Mouse (Mus musculus): Measurements from ENCODE around the gene 4930432M17Rik.

Gene 4930432M17Rik

DNA sequence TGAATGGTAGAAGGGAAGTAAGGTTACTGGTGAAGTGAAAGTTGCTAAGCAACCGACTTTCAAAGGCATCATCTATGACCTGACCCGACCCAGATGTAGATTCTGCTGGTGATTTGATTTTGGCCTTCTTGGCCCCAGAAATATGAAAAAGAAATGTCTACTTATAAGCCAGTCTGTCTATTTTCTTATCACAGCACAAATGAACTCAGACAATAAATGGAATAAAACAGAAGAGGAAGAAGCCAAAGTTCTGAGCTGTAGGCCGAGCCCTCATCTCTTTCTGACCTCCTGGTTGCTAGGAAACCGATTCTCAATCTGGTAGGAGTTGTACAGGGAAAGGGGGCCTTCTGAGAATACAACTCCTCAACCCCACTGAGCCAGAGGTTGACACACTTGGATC lies at the start of gene 4930432M17Rik:
Gene 4930432M17Rik (plus strand): TSS at position 301 of the 400 bp plus-strand sequence.
- no peak for DNase-seq (ENCODE audit: low read depth, low spot score)

DNA sequence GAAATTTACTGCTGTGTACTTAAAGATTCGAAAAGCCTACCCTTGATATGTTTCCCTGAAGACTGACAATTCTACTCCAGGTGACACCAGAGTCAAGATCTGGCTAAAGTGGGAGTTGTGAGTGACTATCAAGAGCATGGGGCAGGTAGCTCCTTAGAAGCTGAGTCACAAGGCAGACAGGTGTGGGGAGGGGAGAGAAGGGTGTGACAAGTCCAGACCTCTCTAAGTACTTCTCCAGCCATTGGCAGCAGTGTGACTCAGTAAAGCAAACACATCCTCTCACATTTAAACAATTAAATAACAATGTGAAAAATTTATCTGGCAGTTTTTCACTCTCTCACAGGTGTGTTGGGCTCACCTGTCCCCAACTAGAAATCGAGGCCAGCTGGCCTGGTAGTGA lies 44.9 kb upstream of the 4930432M17Rik start:
- no peak for DNase-seq (ENCODE audit: low read depth, low spot score)

DNA sequence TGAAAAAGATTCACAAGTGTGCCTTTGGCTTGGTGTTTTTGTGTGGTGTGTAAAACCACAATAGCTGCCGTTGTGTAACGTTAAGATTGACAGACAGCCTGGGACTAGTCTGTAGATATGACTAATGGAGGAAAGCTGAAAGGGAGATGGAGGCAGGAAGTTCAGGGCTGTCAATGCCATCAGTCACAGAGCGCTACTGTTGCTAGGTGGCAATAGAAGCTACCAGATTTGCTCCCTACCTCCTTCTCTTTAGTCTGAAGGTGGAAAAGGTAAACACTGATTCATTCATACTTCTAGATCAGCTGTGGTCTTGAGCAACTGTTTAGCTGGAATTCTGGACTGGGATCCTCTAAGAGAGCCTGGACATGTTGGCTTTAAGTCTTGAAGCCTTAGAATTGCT lies 44.3 kb upstream of the 4930432M17Rik start:
- DNase-seq (ENCODE audit: low read depth, low spot score), result no peak

DNA sequence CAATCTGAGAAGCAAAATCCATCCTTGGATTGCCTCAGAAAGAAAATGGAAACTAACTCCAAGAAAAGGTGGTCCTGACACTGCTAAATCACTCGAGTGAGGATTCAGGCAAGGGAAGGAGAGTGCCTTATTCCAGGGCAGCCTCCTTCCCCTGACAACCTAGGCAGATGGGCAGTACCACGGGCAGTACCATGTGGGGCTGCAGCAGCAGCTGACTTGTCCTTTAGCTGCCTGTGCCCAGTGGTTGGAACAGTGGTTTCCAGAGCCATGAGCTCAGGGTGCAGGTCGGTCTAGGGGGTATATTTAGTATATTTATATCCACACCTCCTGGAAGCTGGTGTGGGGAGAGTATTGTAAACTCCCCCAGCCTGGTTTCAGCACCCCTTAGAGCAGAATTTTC lies 42.3 kb upstream of the 4930432M17Rik start:
- no peak for DNase-seq (ENCODE audit: low read depth, low spot score)

DNA sequence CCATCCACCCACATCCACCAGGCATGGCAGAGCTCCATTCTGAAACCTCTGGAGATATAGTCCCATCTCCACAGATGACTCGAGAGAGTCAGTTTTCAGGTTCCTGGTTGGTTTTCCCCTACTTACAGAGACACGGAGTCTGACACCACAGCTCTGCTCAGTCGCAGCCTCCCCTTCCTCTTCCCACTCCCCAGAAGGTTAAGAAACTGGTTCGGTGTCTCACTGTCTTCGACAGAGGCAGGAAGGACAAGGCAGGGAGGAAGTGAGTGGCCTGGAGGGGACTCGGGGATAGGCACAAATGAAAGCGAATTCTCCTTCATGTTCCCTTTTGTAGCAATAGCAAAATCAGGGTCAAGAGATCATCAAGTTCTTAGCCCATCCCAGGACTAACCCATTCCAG lies 39.9 kb upstream of the 4930432M17Rik start:
- no peak for DNase-seq (ENCODE audit: low read depth, low spot score)

DNA sequence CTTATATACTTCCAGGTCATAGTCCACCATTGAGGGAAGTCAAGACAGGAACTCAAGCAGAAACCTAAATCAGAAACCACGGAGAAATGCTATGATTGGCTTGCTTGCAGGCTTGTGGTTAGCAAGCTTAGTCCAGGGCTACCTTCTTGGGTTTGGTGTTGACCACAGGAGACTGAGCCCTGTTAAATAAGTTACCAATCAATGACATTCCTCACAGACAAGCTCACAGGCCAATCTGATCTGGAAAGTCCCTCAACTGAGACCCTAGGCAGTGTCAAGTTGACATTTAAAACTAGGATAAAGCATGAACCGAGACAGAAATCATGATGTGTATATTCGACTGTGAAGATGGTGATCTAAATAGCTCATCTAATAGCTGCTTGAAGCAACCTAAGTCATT lies 35.6 kb upstream of the 4930432M17Rik start:
- no peak for DNase-seq (ENCODE audit: low read depth, low spot score)

DNA sequence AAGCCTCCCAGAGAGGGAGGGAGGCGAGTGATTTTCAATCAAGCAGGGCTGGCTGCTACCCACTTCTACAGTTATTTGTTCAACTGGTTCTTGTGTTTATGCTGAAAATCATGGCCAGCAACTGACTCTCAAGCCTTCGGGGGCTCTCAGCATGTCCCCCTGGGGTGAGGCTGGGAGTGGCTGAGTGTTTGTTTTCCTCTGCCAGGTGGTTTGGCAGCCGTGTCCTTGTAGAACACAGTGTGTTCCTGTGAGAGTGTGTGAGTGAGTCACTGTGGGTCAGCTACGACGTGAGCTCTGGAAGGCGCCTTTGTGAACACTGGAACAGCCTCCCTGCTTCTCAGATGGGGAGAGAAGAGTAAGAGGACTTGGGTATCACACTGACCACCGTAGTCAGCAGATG lies 35.1 kb upstream of the 4930432M17Rik start:
- no peak for DNase-seq (ENCODE audit: low read depth, low spot score)

DNA sequence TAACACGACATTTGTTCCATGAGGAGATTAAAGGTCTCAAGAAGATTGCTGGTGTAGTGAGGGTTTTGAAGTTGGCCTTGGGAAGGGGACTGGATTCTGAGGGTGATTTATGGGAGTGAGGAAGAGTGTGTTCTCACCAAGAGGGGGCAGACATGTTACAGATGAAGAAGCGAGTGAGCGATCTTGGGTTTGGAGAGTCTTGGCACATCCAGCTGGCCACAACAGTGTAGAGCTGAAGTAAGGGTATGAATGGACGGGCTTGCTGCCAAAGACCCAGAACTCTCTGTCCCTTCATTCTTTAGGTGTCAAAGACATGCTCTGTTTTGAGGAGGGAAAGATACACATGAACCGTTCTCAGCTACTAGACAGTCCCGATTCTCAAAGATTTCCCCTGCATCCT lies 34.2 kb upstream of the 4930432M17Rik start:
- peak; percentile 13 for DNase-seq (ENCODE audit: low read depth, low spot score)

DNA sequence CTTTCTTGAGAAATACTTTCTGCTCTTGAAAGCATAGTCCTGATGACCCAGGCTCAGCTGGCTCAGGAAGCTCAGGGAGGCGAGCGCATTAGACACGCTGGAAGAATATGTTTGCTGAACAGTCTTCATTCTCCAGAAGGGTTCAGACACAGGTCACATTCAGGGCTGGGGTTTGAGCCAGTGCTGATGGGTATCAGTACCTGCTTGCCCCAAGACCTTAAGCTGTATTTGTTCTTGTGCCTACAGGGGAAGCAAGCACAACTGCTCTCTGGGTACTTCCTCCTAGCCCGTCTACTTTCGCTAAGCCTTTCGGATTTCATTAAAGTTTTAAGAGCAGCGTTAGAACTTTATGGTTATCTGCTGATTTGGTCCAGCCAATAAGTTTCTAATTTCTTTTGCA lies 33.8 kb upstream of the 4930432M17Rik start:
- DNase-seq (ENCODE audit: low read depth, low spot score), result no peak

DNA sequence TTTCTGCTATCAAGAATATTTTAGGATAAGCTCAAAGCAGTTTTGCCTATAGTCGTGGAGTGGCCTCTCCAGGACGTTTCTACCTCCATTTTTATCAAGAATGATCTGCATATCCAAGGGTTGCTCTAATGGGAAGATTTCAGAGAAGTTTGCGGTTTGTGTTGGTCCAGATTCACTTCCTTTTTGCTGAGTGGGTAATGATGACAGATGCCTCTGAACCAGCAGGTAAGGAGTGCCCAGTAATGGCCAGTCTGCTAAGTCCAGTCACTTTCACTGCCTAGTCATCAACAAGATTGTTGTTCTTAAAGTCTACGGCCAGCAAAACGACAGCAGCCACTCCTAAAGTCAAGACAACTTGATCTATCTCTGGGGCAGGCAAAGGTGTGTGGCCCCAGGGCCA lies 32.8 kb upstream of the 4930432M17Rik start:
- DNase-seq (ENCODE audit: low read depth, low spot score), result no peak

DNA sequence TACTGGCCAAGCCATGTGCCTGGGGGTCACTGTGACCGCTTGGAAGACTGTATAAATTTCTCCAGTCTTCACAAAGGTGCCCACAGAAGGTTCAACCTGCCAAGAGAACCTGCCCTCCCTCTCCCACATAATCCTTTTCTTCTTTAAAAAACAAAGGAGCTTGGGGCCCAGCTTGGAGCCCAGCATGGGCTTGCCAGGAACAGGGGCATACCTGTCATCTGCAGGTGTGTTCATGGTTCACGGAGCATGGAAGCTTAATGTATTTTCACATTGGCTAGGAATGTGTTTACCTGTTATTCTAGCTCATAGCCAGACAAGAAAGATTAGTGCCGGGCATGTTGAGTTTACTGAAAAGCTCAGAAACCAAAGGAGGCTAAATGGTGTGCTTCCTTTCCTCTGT lies 32.3 kb upstream of the 4930432M17Rik start:
- DNase-seq (ENCODE audit: low read depth, low spot score), result no peak

DNA sequence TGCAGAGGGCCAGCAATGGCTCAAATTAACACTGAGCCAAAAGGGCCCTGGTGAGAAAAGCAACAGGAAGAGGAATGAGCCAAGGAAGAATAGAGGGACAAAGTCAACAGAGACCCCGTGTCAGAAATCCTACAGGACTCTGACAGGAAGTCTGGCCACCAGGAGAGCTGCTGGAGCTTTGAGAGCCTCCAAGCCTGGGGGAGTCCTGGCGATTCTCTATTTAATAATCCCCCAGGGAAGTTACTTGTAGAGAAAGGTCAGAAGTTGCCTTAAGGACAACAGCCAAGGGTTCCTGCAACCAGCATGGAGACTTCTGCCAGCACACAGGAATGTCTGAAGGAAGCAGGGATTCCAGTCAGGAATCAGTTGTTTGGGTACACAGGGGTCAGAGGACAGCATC lies 30.0 kb upstream of the 4930432M17Rik start:
- DNase-seq (ENCODE audit: low read depth, low spot score), result no peak

DNA sequence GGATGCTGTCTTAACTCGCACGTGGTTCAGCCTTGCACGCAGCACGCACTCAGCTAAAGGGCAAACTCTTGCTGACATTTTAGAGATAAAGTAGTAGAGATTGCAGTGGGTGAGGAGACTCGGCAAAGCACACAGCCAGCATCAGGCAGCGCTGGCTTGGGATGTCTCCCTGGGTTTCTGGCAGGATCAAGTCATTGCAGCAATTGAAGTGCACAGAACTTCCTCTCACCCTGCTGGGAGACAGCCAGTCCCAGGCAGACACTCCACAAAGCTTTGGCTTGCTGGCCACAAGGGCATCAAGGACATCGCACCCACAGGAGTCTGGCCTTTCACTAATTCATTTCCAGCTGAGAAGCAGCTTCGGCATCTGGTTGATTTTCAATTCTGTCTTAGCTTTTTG lies 27.3 kb upstream of the 4930432M17Rik start:
- DNase-seq (ENCODE audit: low read depth, low spot score), result no peak

DNA sequence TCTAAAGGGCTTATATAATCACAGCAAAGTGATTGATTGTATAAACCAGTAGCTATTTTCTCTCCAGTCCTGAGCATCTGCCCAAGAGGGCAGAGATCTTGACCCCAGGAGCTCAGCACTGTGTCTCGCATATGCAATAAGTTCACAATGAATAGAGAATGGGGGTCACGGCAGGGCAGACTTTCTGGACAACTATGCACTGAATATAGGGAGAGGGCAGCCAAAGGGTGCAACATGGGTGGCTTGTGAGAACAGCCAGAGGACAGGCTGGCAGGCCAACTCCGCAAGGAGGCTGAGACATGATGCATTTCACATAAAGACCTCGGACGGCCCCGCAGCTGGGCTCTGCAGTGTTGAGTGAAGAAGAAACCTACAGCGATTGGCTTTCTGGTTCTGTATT lies 25.1 kb upstream of the 4930432M17Rik start:
- no peak for DNase-seq (ENCODE audit: low read depth, low spot score)

DNA sequence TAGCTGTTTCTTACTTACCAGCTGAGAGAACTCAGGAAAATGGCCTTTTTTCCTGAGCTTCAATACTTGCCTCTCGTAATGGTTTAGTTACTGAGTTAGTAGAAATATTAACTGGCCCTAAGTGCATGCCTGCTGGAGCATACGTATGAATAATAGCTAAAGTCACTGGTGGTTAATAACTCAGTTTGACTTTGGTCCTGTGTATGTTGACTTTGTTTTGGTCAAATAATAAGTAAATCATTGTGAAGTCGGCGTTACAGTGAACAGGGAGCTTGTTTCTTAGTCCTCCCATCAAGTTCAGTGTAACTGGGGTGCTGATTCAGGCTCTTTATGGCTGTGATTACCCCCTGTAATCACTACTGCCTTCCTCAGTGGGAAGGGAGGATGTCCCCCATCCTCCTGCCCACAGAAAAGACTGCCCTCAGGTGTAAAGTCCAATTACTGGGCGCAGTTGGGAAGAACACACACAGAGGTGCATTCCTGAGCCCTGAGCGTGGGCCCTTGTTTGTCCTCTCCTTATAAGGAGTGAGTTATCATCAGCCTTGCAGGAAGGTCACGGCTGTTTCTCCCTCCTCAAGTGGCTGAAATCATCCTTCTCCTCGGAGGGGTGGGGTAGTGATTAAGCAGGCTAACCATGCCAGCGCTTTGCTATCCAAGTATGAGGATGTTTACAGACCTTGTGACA lies 24.1 kb upstream of the 4930432M17Rik start:
- DNase-seq (ENCODE audit: low read depth, low spot score), result no peak

DNA sequence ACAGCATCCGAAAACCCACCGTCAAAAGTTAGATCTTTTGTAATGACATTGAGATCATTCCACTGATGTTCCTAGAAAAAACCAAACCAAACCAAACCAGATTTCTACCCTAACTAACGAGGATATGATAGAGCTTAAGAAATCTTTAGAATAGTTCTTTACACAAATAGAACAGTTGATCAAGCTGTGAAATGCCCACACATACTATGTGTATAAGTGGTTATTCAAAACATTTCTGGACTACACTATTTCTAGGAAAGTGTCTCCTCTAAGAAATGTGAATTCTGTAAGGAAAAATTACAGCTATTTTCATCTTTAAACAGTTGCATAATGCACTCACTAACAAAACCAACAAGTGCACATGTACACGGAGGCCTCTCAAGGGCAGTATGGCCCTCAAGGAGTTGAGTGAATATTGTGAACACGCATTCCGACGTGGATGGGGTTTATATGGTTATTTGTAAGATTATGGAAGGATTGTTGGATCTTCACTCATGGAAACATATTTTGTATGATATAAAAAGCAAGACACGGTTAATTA lies 22.3 kb upstream of the 4930432M17Rik start:
- DNase-seq (ENCODE audit: low read depth, low spot score), result no peak

DNA sequence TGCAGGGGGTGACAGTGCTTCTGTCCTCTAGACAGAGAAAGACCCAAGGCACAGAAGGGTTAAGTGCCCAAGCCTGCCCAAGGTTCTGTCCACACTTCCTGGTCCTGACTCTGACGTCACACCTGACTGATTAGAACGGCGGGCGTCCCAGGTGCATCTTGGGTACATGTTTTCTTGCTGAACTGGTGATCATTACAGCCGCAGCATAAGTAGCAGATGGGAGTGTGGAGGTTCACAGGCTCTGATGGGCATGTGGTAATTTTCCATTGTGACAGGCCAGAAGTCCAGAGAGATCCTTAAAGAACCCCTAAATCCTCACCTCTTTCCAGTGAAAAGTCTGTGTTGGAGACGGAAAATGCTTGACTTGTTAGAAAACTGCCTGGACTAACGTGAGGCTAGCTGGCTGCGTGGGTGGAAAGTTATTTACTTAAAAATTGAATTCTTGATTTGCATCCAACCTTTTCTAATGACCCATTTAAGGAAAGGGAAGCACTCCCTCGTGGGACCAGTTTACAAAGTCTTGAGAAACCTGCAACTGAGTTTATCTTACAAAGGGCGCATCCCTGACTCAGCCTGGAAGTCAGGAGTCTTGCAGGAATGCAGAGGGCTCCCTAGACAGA lies 20.4 kb upstream of the 4930432M17Rik start:
- no peak for DNase-seq (ENCODE audit: low read depth, low spot score)

DNA sequence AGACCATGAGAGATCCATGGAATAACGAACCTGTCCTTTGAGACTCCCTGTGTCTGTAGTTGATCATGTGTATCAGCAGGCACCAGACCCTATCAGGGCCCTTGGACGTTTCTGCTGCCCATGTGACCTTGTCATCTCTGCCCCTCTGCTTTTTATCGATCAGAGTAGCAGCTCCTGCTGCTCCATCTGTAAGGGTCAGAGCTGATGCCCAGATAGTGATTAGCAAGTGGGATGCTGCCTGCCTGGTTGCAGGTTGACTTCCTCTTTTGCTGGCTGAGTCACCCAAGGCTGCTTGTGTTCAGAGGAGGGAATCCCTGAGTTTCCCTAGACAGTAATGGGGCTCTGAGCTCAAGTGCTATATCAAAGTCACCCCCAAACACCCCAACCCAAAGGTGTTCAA lies 18.9 kb upstream of the 4930432M17Rik start:
- DNase-seq (ENCODE audit: low read depth, low spot score), result no peak

DNA sequence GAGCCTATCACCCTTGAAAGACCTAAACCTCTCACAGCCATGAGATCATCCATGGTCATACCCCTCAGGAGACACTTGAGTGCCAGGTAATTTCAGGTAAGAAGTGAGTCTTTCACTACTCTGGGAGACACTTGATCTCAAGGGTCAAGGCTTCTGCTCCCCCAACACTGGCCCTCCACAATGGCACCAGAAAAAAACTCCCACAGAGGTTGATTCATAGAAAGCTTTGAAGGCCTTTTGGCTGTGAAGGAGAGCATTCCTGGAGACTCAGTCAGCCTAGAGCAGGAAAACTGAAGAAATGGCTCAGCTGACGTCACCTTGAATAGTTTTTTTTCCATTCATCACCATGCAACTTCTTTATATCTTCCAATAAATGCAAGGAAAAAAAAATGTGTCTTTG lies 18.4 kb upstream of the 4930432M17Rik start:
- no peak for DNase-seq (ENCODE audit: low read depth, low spot score)

DNA sequence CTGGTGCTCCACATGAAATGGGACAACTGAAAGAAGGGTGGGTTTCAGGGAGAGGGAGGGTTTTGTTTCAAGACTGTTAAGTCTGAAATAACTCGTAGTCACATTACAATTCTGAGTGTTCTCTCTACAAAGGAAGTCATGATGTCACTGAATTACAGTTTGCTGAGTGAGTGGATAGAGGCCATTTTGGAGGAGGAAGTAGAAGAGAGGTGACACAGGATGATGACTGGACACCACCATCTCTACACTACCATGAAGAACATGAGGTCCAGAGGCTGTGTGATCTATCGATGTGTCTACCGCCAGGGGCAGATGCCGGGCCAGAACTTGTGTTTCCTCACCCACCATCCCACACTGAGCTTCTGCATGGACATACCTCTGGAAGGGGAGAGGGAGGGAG lies 13.6 kb upstream of the 4930432M17Rik start:
- no peak for DNase-seq (ENCODE audit: low read depth, low spot score)

DNA sequence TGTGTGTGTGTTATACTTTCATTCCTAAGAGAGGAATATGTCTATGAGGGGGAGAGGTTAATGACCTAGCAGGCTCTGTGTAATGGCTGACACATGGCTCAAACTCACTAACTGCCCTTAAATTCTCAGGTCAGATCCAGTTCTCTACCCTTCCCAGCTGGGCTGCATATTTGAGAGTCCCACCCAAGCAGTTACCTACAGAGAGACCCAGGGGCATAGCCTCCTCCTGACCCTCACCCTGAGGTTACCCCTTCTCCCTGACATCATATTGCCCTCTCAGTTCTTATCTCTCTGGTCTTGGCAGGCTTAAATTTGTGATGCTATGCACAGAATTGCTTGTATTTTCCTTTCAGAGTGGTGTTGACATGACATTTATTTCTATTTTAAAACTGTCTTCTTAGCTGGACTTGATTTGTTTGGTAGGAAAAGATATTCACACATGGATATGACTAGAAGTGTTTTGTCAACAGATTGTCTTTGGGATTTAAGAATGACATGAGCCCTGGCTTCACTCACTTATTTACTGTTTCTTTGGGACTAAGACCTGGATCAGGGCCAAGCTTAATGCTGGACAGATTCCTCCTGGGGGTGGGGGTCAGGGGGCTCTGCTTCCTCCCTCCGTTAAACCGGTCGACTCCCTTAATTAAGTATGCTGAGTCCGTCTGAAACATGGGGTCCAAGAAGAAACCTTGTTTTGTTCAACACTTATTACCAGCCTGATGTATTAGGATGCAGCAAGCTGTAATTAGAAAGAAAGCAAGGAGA lies 7.7 kb upstream of the 4930432M17Rik start:
- DNase-seq (ENCODE audit: low read depth, low spot score), result no peak

DNA sequence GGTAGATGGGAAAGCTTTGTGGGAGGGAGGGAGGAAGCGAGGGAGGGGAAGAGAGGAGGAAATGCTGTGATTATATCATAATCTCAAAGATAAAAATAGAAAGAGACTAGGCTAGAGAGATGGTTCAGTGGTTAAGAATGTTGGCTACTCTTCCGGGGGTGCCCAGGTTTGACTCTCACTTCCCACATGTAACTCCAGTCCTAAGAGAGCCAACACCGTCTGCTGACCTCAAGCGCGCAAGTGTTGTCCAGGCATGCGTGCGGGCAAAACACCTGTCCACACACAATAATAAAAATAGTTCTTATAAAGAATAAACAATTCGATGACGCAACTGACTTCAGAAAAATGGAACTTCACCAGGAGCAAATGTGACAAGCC lies 7.1 kb upstream of the 4930432M17Rik start:
- DNase-seq (ENCODE audit: low read depth, low spot score), result no peak

Measured in telencephalon, adult 2 months (tissue).